ENCODE assay signal across 16 mouse cellular contexts in genomic region chr12:50292834-50293233, GRCm38 (mm10).
DNase-seq lines count a peak whose midpoint lies in the region; ATAC-seq and TF ChIP-seq lines count a peak whose summit lies in the region.
"Had no signal": no experiment of that assay in that cellular context is flagged by ENCODE, and none has a peak within 500 bp of the region (broad histone marks: within the 10 kb centered on the region; RNA-seq: fewer than 3 reads in every experiment).

No protein-coding gene starts in this region.

- no peak for TF ChIP-seq POLR2A in limb, embryonic 14.5 days (IDR thresholded peaks at IDR 0.05; ENCODE audit: borderline replicate concordance, extremely low read depth, insufficient read depth, insufficient read length)

- H3K4me1 ChIP-seq in forebrain, postnatal 0 days (ENCODE audit: insufficient read depth) = peaks cover 7% of the 10 kb centered on the region
- peaks cover 13% of the 10 kb centered on the region for H3K4me1 ChIP-seq in forebrain, embryonic 13.5 days
- no peaks in the 10 kb centered on the region for H3K4me1 ChIP-seq in limb, embryonic 14.5 days (ENCODE audit: control insufficient read depth, insufficient read depth, low read length)
- H3K4me1 ChIP-seq in limb, embryonic 10.5 days = no peaks in the 10 kb centered on the region
- H3K4me1 ChIP-seq: limb, embryonic 15.5 days; neural tube, embryonic 12.5 days had no signal

- no peaks in the 10 kb centered on the region for H3K9me3 ChIP-seq in forebrain, postnatal 0 days (ENCODE audit: low read length)
- no peaks in the 10 kb centered on the region for H3K9me3 ChIP-seq in forebrain, embryonic 13.5 days (replicated peaks)
- H3K9me3 ChIP-seq in limb, embryonic 14.5 days (ENCODE audit: control insufficient read depth, low read length) = no peaks in the 10 kb centered on the region
- no peaks in the 10 kb centered on the region for H3K9me3 ChIP-seq in limb, embryonic 10.5 days (replicated peaks)
- H3K9me3 ChIP-seq: limb, embryonic 15.5 days; neural tube, embryonic 12.5 days had no signal

- TF ChIP-seq CTCF in forebrain, postnatal 0 days (IDR thresholded peaks at IDR 0.05; ENCODE audit: low read depth) = peak; percentile 28; the same call in 1 of the 2 replicates

- H3K27me3 ChIP-seq in forebrain, postnatal 0 days (ENCODE audit: insufficient read depth, low read length) = no peaks in the 10 kb centered on the region
- H3K27me3 ChIP-seq in forebrain, embryonic 13.5 days = no peaks in the 10 kb centered on the region
- H3K27me3 ChIP-seq in limb, embryonic 14.5 days (ENCODE audit: control insufficient read depth, insufficient read depth, low read length) = no peaks in the 10 kb centered on the region
- H3K27me3 ChIP-seq in limb, embryonic 10.5 days (ENCODE audit: low read depth, poor library complexity, severe bottlenecking) = no peaks in the 10 kb centered on the region
- H3K27me3 ChIP-seq: limb, embryonic 15.5 days; neural tube, embryonic 12.5 days had no signal

- H3K4me2 ChIP-seq in forebrain, postnatal 0 days (ENCODE audit: low read depth) = no peak overlapping the region
- H3K4me2 ChIP-seq in forebrain, embryonic 13.5 days = no peak overlapping the region
- no peak overlapping the region for H3K4me2 ChIP-seq in limb, embryonic 14.5 days (replicated peaks; ENCODE audit: low read depth, low read length, severe bottlenecking)
- H3K4me2 ChIP-seq: limb, embryonic 15.5 days; neural tube, embryonic 12.5 days had no signal

- no peaks in the 10 kb centered on the region for H3K36me3 ChIP-seq in forebrain, postnatal 0 days (ENCODE audit: insufficient read depth)
- H3K36me3 ChIP-seq in forebrain, embryonic 13.5 days (ENCODE audit: poor library complexity, severe bottlenecking) = no peaks in the 10 kb centered on the region
- no peaks in the 10 kb centered on the region for H3K36me3 ChIP-seq in limb, embryonic 14.5 days (ENCODE audit: control insufficient read depth, insufficient read depth, low read length)
- H3K36me3 ChIP-seq in limb, embryonic 10.5 days = no peaks in the 10 kb centered on the region
- H3K36me3 ChIP-seq: limb, embryonic 15.5 days; neural tube, embryonic 12.5 days had no signal

- H3K4me3 ChIP-seq in forebrain, postnatal 0 days (ENCODE audit: low read depth, low read length) = no peak overlapping the region
- no peak overlapping the region for H3K4me3 ChIP-seq in forebrain, embryonic 13.5 days
- H3K4me3 ChIP-seq in limb, embryonic 14.5 days (replicated peaks; ENCODE audit: low read length) = no peak overlapping the region
- H3K4me3 ChIP-seq in limb, embryonic 10.5 days = no peak overlapping the region
- H3K4me3 ChIP-seq: limb, embryonic 15.5 days; neural tube, embryonic 12.5 days had no signal

- 80% methylated on average over 3 of the region's 3 CpGs for WGBS in forebrain, postnatal 0 days
- 84% methylated on average over 3 of the region's 3 CpGs for WGBS in forebrain, embryonic 13.5 days
- 54% methylated on average over 3 of the region's 3 CpGs for WGBS in limb, embryonic 14.5 days
- 65% methylated on average over 3 of the region's 3 CpGs for WGBS in limb, embryonic 10.5 days

- H3K27ac ChIP-seq in forebrain, postnatal 0 days (ENCODE audit: low read depth, low read length) = no peak overlapping the region
- no peak overlapping the region for H3K27ac ChIP-seq in forebrain, embryonic 13.5 days
- H3K27ac ChIP-seq in limb, embryonic 14.5 days (replicated peaks; ENCODE audit: low read depth, low read length) = no peak overlapping the region
- H3K27ac ChIP-seq in limb, embryonic 10.5 days = no peak overlapping the region
- H3K27ac ChIP-seq: limb, embryonic 15.5 days; neural tube, embryonic 12.5 days had no signal

- DNase-seq in forebrain, postnatal 0 days = no peak
- DNase-seq in limb, embryonic 14.5 days (ENCODE audit: low spot score) = peak; percentile 3
- DNase-seq in limb, embryonic 10.5 days (ENCODE audit: low spot score) = no peak
- peak; percentile 2 for DNase-seq in A20 (ENCODE audit: low read depth, low spot score)
- peak; percentile 38 for DNase-seq in embryo, embryonic 11 days
- no peak for DNase-seq in thymus, postnatal 36 days
- no peak for DNase-seq in spleen, postnatal 36 days (ENCODE audit: low spot score in 2 of 2)
- DNase-seq: cerebellum, adult 2 months; heart, adult 18-20 months; heart, postnatal 36 days; kidney, adult 8-10 months; lung, postnatal 4 days; right cerebral cortex, adult 18-20 months had no signal

- no peak overlapping the region for H3K9ac ChIP-seq in forebrain, postnatal 0 days
- H3K9ac ChIP-seq in forebrain, embryonic 13.5 days = no peak overlapping the region
- no peak overlapping the region for H3K9ac ChIP-seq in limb, embryonic 14.5 days (ENCODE audit: low read depth, low read length, severe bottlenecking)
- H3K9ac ChIP-seq: limb, embryonic 15.5 days; neural tube, embryonic 12.5 days had no signal

- no peak for ATAC-seq in forebrain, postnatal 0 days
- no peak for ATAC-seq in forebrain, embryonic 13.5 days
- no peak for ATAC-seq in limb, embryonic 14.5 days (ENCODE audit: low FRiP score, low read depth)

Comparison
In these comparisons a context has a peak if more than half of its experiments do, and no peak if none do; other contexts are left out.
1. DNase-seq: peak in limb, embryonic 14.5 days (single experiment), A20 (single experiment) and embryo, embryonic 11 days (single experiment); none in forebrain, postnatal 0 days (single experiment), limb, embryonic 10.5 days (single experiment), thymus, postnatal 36 days (0 of 2) and spleen, postnatal 36 days (0 of 2).